Mouse (Mus musculus) megakaryocyte, embryonic 14.5 days (primary cell): ENCODE measurements around the gene Nrxn2.

Experiments
- FLI1 ChIP-seq: IDR thresholded peaks from 2 replicates; pipeline ENCODE4 v1.6.1; 2012; ENCODE audit warnings: low read length, inconsistent platforms, mixed read lengths
- GATA1 ChIP-seq: IDR thresholded peaks from 3 replicates; pipeline ENCODE4 v1.6.1; 2012; ENCODE audit warnings: mixed read lengths, low read length, inconsistent platforms, borderline replicate concordance

DNA sequence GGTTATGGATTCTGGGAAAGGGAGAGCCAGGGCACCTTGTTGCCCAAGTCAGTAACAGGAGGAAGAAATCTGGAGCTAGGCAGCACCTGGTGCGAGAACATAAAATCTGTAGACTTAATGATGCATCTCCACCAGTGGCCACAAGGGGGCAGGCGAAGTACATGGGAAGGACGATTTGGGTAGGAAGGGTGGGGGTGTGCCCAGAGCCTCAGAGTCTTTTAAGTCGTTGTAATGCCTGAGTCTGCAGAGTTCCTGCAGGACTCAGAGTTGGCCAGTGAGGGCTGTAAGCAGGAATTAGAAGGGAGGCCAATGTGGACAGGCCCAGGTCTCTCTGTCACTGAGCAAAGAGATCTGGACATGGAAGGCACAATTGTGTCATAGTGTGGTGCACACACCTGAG lies 70.5 kb downstream of the Nrxn2 start:
- TF ChIP-seq GATA1 (no peak), FLI1 (no peak)
